Mouse (Mus musculus) regulatory T cell (primary cell): ENCODE results near the gene Prkacb.

ENCODE experiments used
- in situ Hi-C: fragments of 300-600 bp; cut with MboI, MseI; formaldehyde crosslinking; loops from one replicate; pipeline ENCODE4 v1.15.1; 2025; ENCODE audit warnings: high pct_unique_total_duplicates

The Prkacb gene

DNA sequence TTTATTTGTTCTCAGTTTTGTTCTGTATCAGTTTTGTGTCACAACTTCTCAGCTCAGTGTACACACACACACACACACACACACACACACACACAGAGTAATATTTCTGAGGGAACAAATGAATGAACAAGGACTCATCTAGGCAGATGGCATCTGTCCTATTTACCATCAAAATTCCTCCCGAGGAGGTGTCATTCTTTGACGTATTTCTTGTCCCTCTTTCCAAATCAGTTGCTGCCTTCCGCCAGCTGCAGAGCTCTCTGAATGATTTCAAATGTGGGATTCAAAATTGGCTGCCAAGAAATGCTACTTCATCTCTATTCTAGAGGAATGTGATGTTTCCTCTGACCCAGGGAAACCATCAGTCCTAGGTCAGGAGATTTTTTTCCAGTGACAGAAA is 89.8 kb downstream of the Prkacb start:
- in situ Hi-C loops: no loop called here

GRCm38 (mm10) chr3:146719696-146720095 is 93.1 kb downstream of the Prkacb start:
- in situ Hi-C loops: no loop called here

DNA sequence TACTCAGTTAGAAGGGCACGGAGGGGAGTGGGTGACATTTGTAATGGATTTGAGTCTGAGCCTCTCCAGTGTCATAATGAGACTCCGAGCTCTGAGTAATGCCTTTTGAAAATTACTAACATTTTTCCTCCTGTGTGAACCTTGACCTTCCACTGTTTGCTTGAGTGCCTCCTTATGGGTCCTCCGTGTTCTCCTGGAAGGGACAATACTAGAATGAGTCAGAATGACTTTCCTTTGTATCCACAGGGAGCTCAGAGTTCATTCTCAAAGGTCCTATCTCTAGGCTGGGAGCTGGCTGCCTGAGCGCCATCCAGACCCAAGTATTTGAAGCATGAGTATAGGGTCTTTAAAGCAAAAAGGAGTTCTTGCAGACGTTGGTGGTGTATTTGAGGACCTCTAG is 94.5 kb downstream of the Prkacb start:
- in situ Hi-C loops: no loop called here

DNA sequence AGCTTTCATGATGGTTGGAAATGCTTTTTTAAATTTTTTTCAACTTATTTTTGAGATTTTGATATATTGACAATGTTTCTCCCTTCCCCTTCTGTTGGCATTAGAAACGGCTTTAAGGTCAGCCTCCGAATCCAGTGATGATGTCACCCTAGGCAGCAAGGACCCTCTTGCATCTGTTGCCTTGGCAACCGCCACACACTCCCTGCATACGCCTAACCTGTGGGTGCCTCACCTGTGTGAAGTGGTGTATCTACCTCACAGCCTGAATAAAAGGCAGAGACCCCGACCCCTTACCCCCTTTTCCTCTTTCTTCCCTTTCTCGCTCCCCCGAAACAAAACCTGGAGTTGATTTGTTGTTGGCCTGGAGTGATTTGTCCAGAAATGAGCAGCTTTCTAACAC is 100.5 kb downstream of the Prkacb start:
- in situ Hi-C loops: no loop called here

DNA sequence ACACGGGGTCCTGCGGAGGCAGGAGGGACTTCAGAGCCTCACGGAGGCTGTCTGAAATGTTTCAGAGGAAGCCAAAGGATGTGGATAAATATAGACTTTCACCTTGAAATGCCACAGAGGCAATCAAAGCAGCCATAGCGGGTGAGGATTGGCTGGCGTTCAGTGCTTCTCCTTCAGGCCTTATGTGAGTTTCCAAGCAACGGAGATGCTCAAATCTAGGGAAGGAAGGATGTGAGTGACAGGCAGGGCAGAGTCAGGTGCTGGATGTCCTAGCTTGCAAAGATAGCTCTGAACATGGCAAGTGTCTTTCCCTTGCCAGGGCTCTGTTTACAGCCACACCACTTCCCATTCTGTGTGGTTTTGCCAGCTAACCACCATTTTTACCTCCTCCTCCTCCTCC is 101.2 kb downstream of the Prkacb start:
- in situ Hi-C loops: no loop called here

- in situ Hi-C loops: no loop called here
Measured at GRCm38 (mm10) chr3:146711084-146711483, 101.7 kb downstream of the Prkacb start.

GRCm38 (mm10) chr3:146709086-146709485 is 103.7 kb downstream of the Prkacb start:
- in situ Hi-C loops: no loop called here

GRCm38 (mm10) chr3:146708381-146708780 is 104.4 kb downstream of the Prkacb start:
- in situ Hi-C loops: no loop called here

GRCm38 (mm10) chr3:146704099-146704498 is 108.7 kb downstream of the Prkacb start:
- in situ Hi-C loops: no loop called here

DNA sequence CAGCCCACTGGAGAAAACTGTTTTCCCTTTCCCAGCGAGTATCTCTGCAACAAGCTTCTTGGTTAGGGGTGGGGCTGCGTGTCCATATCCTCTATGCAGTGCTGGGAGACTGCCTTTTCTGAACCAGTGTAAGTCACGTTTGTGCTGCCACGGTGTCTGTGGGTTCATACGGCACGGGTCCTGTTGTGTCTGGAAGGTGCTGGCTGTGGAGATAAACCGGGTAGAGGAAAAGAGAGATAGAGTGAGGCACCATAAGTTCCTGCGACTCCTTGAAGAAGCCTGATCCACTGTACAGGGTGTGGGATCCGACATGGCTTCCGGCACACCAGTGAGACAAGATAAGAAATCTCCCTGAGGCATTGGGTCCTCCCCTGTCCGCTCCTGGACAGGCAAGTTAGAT is 112.7 kb downstream of the Prkacb start:
- in situ Hi-C loops: no loop called here

GRCm38 (mm10) chr3:146698982-146699381 is 113.8 kb downstream of the Prkacb start:
- in situ Hi-C loops: no loop called here

DNA sequence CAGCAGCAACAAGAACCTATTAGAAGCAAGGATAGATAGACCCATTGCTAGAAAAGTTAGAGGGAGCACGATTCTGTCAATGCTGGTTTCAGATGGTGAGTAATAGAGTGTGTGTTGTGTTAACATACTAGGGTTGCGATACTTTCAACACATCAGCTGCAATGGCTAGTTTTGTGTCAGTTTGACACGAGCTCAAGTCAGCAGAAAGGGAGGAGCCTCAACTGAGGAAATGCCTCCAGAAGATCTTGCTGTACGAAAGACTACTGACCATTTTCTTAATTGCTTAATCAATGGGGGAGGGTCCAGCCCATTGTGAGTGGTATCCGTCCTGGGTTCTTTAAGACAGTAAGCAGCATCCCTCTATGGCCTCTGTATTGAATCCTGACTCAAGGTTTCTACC is 120.2 kb downstream of the Prkacb start:
- in situ Hi-C loops: no loop called here

- in situ Hi-C loops: no loop called here
Measured at GRCm38 (mm10) chr3:146687121-146687725, 125.6 kb downstream of the Prkacb start.

- in situ Hi-C loops: no loop called here
Measured at GRCm38 (mm10) chr3:146686428-146686827, 126.4 kb downstream of the Prkacb start.

DNA sequence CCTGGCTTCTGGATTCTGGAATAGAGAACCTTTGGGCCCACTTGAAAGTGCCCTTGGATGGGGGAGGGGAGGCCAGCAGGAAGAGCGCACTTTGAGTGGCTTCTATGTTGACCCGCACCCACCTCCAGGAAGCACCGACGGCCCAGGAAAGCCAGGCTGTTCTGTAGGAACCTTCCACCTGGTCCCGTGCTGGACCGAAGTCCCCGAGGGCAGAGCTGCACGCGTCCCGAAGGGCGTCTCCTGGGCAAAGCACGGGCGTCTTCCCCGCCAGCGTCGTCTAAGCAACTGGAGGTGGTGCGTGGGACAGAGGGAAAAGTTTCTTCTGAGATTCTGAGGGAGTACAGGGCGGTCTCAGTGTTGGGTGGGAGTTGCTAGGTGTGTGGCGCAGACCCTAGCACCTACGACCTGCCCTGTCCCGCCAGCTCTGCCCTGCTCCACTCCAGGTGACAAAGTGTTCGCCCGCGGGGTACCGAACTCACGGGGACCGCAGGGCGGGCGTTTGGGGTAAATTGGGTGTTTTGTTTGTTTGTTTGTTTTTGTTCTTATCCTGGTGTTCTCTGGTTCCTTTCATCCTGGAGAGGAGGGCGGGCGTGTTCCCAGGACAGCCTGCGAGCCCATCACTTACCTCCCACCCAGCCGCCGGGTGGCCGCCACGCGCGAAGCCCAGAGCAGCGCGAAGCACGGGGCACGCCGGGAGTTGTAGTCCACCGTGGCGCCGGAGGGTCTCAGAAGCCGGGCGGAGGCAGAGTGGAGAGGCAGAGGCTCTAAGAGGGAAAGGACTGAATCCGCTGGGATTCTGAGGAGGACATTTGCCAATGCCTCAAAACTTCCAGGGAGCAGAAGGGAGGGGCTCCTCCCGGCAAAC is 127.7 kb downstream of the Prkacb start, which contains the start of gene Samd13:
Gene Samd13, minus strand, starts transcription at position 782 of the 865 bp plus-strand sequence.
- in situ Hi-C loops: no loop called here

- in situ Hi-C loops: no loop called here
Measured at GRCm38 (mm10) chr3:146683095-146683494, 129.7 kb downstream of the Prkacb start.

DNA sequence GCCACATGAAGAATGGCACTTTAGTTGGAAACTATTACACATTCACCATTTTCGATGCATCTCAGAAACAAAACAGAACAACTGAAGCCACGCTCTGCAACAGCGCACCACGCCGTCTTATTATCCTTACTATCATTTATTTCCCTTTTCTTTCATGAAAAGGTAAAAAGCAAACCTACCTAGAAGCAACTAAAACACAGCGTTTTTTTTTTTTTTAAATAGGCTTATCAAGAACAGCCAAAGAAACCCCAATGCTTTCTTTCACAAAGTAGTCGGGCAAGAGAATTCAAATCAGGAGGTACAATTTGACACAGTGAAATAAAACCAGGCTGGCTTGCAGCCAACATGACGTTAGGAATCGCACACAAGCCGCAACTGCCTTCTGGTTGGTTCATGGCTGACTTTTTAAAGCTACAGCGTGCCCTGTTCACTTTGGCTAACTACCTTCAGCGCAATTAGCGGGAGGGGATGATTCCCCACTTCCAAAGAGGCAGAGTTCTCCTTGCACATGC is 130.6 kb downstream of the Prkacb start:
- in situ Hi-C loops: no loop called here

- in situ Hi-C loops: no loop called here
Measured at GRCm38 (mm10) chr3:146681696-146682095, 131.1 kb downstream of the Prkacb start.

DNA sequence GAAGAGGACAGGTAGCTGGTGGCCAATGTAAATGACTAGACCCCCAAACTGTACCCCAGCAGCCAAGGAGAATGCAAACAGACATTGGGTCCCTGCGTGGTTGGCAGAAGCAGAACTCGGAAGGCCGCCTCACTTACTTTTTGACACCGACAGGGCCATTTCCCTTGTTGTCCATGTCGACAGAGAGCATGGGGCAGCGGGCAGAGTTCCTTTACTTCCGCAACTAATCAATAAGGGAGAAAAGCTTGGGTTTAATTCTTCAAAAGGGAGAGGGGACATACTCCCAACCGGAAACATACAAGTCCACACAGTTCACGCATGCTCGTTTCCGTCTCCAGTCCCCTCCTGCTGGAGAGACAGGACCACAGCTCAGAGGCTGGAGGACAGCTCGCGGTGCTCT is 132.2 kb downstream of the Prkacb start:
- in situ Hi-C loops: no loop called here

DNA sequence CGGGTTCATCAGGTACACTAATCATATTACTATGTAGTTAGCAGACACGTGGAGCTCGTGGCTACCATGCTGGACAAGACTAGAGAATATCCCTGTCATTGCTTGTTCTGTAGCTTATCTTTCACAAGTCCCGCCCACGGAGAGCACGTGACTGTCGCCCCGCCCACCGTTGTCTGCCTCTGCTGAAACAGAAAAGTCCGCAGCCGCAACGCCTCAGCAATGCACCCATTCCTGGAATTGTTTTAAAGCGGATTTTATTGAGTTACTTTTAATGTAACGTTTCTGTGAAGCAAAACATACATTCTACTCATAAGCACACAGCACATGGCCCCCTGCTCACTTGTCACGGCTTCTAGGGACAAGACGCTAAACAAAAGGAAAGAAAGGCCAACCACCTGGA is 133.1 kb downstream of the Prkacb start:
- in situ Hi-C loops: no loop called here
